Mouse (Mus musculus) erythroblast, embryonic 14.5 days (primary cell): ENCODE data around the gene Churc1.

Source experiments
- GATA1 ChIP-seq: IDR thresholded peaks from 2 replicates; pipeline ENCODE4 v1.6.1; 2012; ENCODE audit warnings: low read length, inconsistent platforms, mixed read lengths
- TAL1 ChIP-seq: IDR thresholded peaks from 3 replicates; pipeline ENCODE4 v1.6.1; 2012; ENCODE audit warnings: low read length, inconsistent platforms, mixed read lengths

DNA sequence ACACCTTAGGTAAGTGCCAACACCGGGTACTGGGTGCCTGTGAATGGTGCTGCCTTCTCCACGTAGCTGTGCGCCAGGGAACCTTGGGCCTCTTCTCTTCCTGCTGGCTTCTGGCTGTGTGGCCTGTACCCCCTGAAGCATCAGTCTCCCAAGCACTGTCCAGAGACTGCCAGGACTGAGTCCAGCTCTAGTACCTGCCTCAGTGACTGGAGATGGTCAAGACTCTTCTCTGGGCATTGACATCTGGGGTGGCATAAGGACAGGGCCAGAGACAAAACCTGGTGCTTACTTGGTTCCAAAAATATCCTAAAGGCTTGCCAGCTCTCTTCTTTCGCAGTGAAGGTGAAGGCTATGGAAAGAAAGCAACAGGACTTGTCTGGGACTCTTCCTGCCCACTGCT is 45.7 kb downstream of the Churc1 start:
- TF ChIP-seq TAL1: no peak
- TF ChIP-seq GATA1: no peak
